Mouse (Mus musculus) kidney, embryonic 16.5 days (tissue): ENCODE measurements around the gene Zscan5b. TPM values are rescaled to one million over a fixed set of nuclear protein-coding genes. Genes with fewer than 3 reads are reported as not detected.
"Not testable (repeated sequence)": the region's sequence is repeated elsewhere in the genome, so short reads cannot be mapped to it uniquely, and the experiment has no call there.

Experiments
- ATAC-seq: fragments of 200-750 bp; cut with Nextera tagmentation; 2 replicates; pipeline ENCODE4 v1.8.0; 2017; ENCODE audit warnings: moderate TSS enrichment; ENCODE audit not compliant: low FRiP score, low TSS enrichment
- H3K27ac ChIP-seq: fragments of 300-500 bp; sonication (generic); 2 replicates; pipeline ENCODE4 v1.5.1; 2014; ENCODE audit warnings: low read length
- H3K27me3 ChIP-seq: fragments of 300-500 bp; sonication (generic); 2 replicates; pipeline ENCODE4 v1.6.1; 2014; ENCODE audit warnings: low read length, control low read depth, mixed read lengths; ENCODE audit not compliant: insufficient read depth
- H3K36me3 ChIP-seq: fragments of 300-500 bp; sonication (generic); 2 replicates; pipeline ENCODE4 v1.6.1; 2014; ENCODE audit warnings: low read length, control low read depth, mixed read lengths; ENCODE audit not compliant: insufficient read depth
- H3K4me1 ChIP-seq: fragments of 300-500 bp; sonication (generic); 2 replicates; pipeline ENCODE4 v1.6.1; 2014; ENCODE audit warnings: low read length, control low read depth, mixed read lengths; ENCODE audit not compliant: insufficient read depth
- H3K4me2 ChIP-seq: fragments of 300-500 bp; sonication (generic); replicated peaks from 2 replicates; pipeline ENCODE4 v1.6.1; 2014; ENCODE audit warnings: low read depth, low read length
- H3K4me3 ChIP-seq: fragments of 300-500 bp; sonication (generic); 2 replicates; pipeline ENCODE4 v1.5.1; 2014; ENCODE audit warnings: mild to moderate bottlenecking, low read length
- H3K9ac ChIP-seq: fragments of 300-500 bp; sonication (generic); replicated peaks from 2 replicates; pipeline ENCODE4 v1.6.1; 2014; ENCODE audit warnings: low read length
- H3K9me3 ChIP-seq: fragments of 300-500 bp; sonication (generic); 2 replicates; pipeline ENCODE4 v1.6.1; 2016; ENCODE audit warnings: low read length, control low read depth
- WGBS: fragments of 180-500 bp; shearing (Covaris S2); extraction: QIAGEN DNeasy Blood & Tissue Kit; methylation state at CpG from one replicate; pipeline ENCODE4 v1.1.7; 2014; 5-methylcytosine and 5-hydroxymethylcytosine counted together
- polyA plus RNA-seq: library from polyadenylated mRNA; unstranded; fragments of >200 nt; fragmentation: Nextera tagmentation; extraction: Ambion mirVana; gene quantifications from 2 replicates; pipeline ENCODE4 v1.2.1, GENCODE M21; 2015

The Zscan5b gene
- polyA plus RNA-seq, 1 experiment from 2014 or later = not detected

DNA sequence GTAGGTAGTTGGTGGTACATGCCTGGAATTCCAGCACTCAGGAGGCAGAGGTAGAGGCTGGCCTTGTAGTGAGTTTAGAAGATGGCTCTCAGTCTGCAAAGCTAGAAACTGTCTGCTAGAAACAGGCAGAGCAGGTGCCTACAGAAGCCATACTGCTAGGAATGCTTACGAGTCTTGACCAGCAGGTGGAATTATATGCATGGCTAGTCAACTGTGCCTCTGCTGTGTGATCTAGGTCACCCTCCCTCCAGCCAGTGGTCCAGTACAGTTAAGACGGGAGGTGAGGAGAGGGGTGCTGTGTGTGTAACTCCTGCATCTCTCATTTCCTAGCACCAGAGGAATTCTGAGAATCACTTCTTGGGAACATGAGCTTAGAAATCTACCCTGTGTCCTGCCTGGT is 35.3 kb upstream of the Zscan5b start:
- 40% methylated on average over 2 of the region's 2 CpGs for WGBS
- no peak overlapping the region for H3K9ac ChIP-seq
- H3K4me3 ChIP-seq = no peak overlapping the region
- H3K27me3 ChIP-seq = no peaks in the 10 kb centered on the region
- no peaks in the 10 kb centered on the region; the same call in 1 of the 2 replicates for H3K4me1 ChIP-seq
- H3K4me2 ChIP-seq = no peak overlapping the region
- H3K36me3 ChIP-seq = peaks cover 60% of the 10 kb centered on the region
- ATAC-seq = peak; percentile 37; the same call in 1 of the 2 replicates
- H3K9me3 ChIP-seq = 0 out of 2 replicates have a peak, but pooled peaks cover 4% of the 10 kb centered on the region
- H3K27ac ChIP-seq = no peak overlapping the region

GRCm38 (mm10) chr7:6189542-6189941 is 32.5 kb upstream of the Zscan5b start:
- Histone ChIP-seq H3K36me3 (peaks cover 50% of the 10 kb centered on the region), H3K4me3 (no peak overlapping the region), H3K27ac (no peak overlapping the region), H3K9ac (no peak overlapping the region), H3K4me2 (no peak overlapping the region), H3K9me3 (0 out of 2 replicates have a peak, but pooled peaks cover 4% of the 10 kb centered on the region), H3K4me1 (no peaks in the 10 kb centered on the region; the same call in 1 of the 2 replicates), H3K27me3 (no peaks in the 10 kb centered on the region)
- peak; percentile 25; the same call in 1 of the 2 replicates for ATAC-seq
- WGBS = 37% methylated on average over 44 of the region's 45 CpGs

- Histone ChIP-seq H3K4me3 (no peak overlapping the region), H3K4me1 (no peaks in the 10 kb centered on the region; the same call in 1 of the 2 replicates), H3K9ac (no peak overlapping the region), H3K36me3 (peaks cover 34% of the 10 kb centered on the region), H3K27ac (no peak overlapping the region), H3K9me3 (no peaks in the 10 kb centered on the region), H3K4me2 (no peak overlapping the region), H3K27me3 (no peaks in the 10 kb centered on the region)
- ATAC-seq = no peak
- 37% methylated on average over 3 of the region's 3 CpGs for WGBS
Measured at GRCm38 (mm10) chr7:6191376-6191775, 30.7 kb upstream of the Zscan5b start.

DNA sequence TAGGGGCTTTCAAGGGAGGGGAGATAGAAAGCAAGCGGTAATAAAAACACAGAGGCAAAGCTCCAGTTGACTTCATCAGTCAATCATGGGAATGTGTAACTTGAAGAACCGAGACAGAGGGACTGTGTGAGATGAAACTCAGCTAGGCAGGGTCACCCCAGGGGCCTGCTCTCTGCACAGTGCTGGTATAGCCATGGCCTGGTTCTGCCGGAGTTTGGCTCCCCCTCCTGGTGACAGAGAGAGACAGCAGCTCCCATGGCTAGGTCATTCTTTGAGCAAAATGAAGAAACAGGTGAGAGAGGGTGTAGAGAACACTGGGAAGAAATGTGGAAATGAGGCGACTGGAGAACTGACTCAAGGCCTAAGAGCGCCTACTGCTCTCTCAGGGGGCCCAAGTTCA is 27.9 kb upstream of the Zscan5b start:
- WGBS = 18% methylated on average over 5 of the region's 5 CpGs
- H3K4me3 ChIP-seq = no peak overlapping the region
- H3K4me1 ChIP-seq = no peaks in the 10 kb centered on the region
- no peak overlapping the region for H3K4me2 ChIP-seq
- ATAC-seq = peak; percentile 81
- H3K27me3 ChIP-seq = no peaks in the 10 kb centered on the region
- no peaks in the 10 kb centered on the region for H3K9me3 ChIP-seq
- H3K9ac ChIP-seq = no peak overlapping the region
- peaks cover 13% of the 10 kb centered on the region for H3K36me3 ChIP-seq
- H3K27ac ChIP-seq = no peak overlapping the region

DNA sequence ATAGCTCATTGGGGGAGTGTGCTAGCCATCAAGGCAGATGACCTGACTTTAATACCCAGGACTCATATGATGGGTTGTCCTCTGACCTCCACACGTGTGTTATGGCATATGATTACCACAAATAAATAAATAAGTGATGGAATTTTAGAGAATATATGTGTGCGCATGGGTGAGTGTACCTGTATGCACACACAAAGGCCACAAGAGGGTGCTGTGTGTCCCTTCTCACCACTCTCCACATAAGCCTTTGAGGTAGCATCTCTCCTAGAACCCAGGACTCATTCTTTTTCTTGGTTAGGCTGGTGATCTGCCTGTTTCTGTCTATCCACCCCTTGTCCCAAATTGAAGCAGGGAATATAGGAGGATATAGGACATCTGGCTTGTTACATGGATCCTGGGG is 26.3 kb upstream of the Zscan5b start:
- Histone ChIP-seq H3K4me3 (no peak overlapping the region), H3K4me2 (no peak overlapping the region), H3K9me3 (peaks cover 2% of the 10 kb centered on the region; the same call in 1 of the 2 replicates), H3K36me3 (no peaks in the 10 kb centered on the region), H3K4me1 (no peaks in the 10 kb centered on the region), H3K27me3 (no peaks in the 10 kb centered on the region), H3K9ac (no peak overlapping the region), H3K27ac (no peak overlapping the region)
- ATAC-seq = no peak
- WGBS = 51% methylated on average over 2 of the region's 2 CpGs

DNA sequence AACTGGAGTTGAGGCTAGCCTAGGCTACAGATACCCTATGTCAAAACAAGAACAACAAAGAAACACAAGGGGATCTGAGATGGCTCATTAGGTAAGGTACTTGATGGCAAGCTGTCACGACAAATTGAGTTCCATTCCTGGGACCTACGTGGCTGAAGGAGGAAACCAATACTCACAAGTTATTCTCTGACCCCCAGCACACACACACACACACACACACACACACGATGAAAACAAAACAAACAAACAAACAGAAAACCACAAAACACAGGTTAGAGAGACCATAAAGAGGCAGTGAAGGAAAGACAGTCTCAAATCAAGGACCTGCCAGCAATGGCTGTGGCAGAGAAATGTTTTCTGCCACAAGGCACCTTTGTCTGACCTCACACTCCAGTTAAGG is 25.3 kb upstream of the Zscan5b start, which contains the start of gene Galp:
Gene Galp (plus strand): TSS at position 301 of the 400 bp plus-strand sequence.
- H3K27ac ChIP-seq = no peak within 1 kb of the TSS
- no peak within 1 kb of the TSS for H3K9ac ChIP-seq
- no peaks in the 10 kb centered on the region for H3K27me3 ChIP-seq
- ATAC-seq = no peak
- WGBS = 58% methylated on average over 3 of the region's 3 CpGs
- H3K4me2 ChIP-seq = no peak within 1 kb of the TSS
- no peak within 1 kb of the TSS for H3K4me3 ChIP-seq
- H3K36me3 ChIP-seq = no peaks in the 10 kb centered on the region
- H3K9me3 ChIP-seq = peaks cover 2% of the 10 kb centered on the region; the same call in 1 of the 2 replicates
- H3K4me1 ChIP-seq = no peaks in the 10 kb centered on the region

DNA sequence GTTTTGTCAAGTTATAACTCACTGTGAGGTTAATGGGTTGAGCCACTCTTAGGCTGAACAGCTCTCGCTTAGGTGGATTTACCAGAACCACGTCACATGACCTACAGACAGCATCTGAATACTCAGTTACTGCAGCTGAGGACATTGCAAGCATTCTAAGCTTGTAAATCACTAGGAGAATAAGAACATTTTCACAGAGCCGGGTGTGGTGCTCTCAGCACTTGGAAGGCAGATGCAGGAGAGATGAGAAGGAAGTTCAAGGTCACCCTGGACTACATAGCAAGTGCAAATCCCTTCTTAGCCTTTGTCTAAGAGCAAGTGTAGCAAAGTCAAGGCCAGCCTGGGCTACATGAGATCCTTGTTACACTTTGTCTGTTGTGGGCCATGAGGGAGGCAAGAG is 17.9 kb upstream of the Zscan5b start:
- no peak for ATAC-seq
- H3K27ac ChIP-seq = no peak overlapping the region
- H3K4me3 ChIP-seq = no peak overlapping the region
- no peaks in the 10 kb centered on the region for H3K36me3 ChIP-seq
- no peaks in the 10 kb centered on the region for H3K27me3 ChIP-seq
- 56% methylated on average over 3 of the region's 3 CpGs for WGBS
- no peaks in the 10 kb centered on the region for H3K4me1 ChIP-seq
- H3K9ac ChIP-seq = no peak overlapping the region
- H3K9me3 ChIP-seq = peaks cover 2% of the 10 kb centered on the region; the same call in 1 of the 2 replicates
- H3K4me2 ChIP-seq = no peak overlapping the region

DNA sequence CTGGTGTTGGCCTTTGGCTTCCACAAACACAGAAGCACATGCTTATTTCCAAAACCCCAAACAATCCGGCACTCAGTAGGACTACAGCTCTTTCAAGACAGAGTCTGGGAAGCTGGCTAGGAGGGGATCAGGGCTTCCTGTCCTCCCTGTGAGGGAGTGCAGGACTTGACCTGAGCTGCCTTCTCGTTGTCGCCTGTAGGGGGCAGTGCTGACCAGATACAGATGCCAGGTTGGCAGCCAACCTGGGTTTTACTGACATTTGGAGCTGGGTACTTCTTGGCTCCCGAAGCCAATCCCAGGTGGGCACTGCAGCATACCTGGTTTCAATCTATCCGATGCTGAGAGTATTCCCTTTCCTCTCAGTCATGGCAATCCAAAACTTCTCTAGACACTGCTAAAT is 8.9 kb upstream of the Zscan5b start:
- H3K36me3 ChIP-seq = no peaks in the 10 kb centered on the region
- H3K27me3 ChIP-seq = no peaks in the 10 kb centered on the region
- WGBS = 46% methylated on average over 5 of the region's 5 CpGs
- H3K4me3 ChIP-seq = no peak overlapping the region
- H3K4me2 ChIP-seq = no peak overlapping the region
- no peak overlapping the region for H3K9ac ChIP-seq
- H3K4me1 ChIP-seq = no peaks in the 10 kb centered on the region
- H3K27ac ChIP-seq = no peak overlapping the region
- ATAC-seq = no peak
- 0 out of 2 replicates have a peak, but pooled peaks cover 2% of the 10 kb centered on the region for H3K9me3 ChIP-seq

DNA sequence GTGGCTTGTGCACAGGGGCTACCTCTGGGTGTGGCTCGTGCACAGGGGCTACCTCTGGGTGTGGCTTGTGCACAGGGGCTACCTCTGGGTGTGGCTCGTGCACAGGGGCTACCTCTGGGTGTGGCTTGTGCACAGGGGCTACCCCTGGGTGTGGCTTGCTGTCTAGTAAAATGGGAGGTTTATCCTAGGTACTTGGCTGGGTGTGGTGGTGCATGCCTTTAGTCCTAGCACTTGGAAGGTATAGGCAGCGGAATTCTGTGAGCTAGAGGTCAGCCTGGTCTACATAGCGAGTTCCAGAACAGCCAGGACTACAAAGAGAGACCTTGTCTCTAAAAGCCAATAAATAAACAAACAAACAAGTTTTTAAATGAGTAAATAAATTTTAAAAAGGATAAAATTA is 7.4 kb upstream of the Zscan5b start:
- H3K9me3 ChIP-seq, H3K4me1 ChIP-seq, H3K27ac ChIP-seq, H3K4me3 ChIP-seq, ATAC-seq, H3K36me3 ChIP-seq, H3K4me2 ChIP-seq, H3K27me3 ChIP-seq, H3K9ac ChIP-seq: not testable (repeated sequence)
- WGBS = 66% methylated on average over 3 of the region's 4 CpGs

DNA sequence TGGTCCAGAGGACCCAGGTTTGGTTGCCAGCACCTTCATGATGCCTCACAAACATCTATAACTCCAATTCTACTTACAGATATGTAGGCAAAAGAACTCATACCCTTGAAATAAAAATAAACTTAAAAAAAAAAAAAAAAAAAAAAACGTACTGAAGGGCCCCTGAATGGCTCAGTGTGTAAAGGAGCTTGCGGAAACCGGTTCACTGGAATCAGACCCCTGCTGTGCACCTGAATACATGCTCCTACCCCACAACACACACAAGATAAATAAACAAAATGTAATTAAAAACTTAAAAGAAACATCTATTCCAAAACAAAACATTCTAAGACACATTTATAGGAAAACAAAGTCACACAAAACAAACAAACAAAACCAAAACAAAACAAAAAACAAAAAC is 1.9 kb upstream of the Zscan5b start:
- Histone ChIP-seq H3K27me3 (no peaks in the 10 kb centered on the region), H3K9ac (no peak overlapping the region), H3K4me1 (no peaks in the 10 kb centered on the region), H3K9me3 (0 out of 2 replicates have a peak, but pooled peaks cover 2% of the 10 kb centered on the region), H3K4me2 (no peak overlapping the region), H3K4me3 (no peak overlapping the region), H3K27ac (no peak overlapping the region), H3K36me3 (no peaks in the 10 kb centered on the region)
- ATAC-seq = no peak
- 70% methylated on average over 3 of the region's 3 CpGs for WGBS
